Mouse (Mus musculus) common myeloid progenitor, adult 5-6 weeks (primary cell): Measurements from ENCODE around the gene Snrpd3. TPM values are rescaled to one million over a fixed set of nuclear protein-coding genes. Genes with fewer than 3 reads are reported as not detected.
A peak's percentile ranks its signal among the peaks of the same experiment; 100 is the strongest.
"Not testable (repeated sequence)": the region's sequence is repeated elsewhere in the genome, so short reads cannot be mapped to it uniquely, and the experiment has no call there.

Source experiments
- ATAC-seq: replicated peaks from 2 replicates; pipeline ENCODE4 v1.8.0; 2016; ENCODE audit warnings: low read depth, mild to moderate bottlenecking, moderate TSS enrichment, inconsistent platforms; ENCODE audit not compliant: poor library complexity, severe bottlenecking
- total RNA-seq: library from RNA; stranded (forward); fragments of 200-1000, 187-1606 nt; gene quantifications from 2 replicates; pipeline ENCODE4 v1.2.3, GENCODE M21; 2017

Snrpd3 gene
- total RNA-seq, 1 experiment from 2014 or later: 82.7 TPM

DNA sequence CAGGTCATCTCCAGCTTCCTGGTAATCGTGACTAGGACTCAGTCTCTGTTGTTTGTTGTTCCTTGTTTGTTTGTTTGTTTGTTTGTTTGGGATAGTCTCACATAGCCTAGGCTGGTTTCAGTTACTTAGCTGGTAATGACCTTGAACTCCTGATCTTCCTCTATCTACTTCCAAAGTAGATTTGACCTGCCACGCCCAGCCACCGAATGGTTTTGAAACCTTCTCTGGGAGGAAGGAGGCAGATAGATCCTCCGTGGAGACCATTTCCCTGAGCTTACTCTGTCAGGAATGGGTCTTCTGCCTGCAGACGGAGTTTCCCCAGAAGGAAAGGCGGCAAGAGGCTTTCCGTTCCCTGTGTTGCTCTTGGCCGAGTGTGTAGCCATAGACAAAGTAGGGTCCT is 45.2 kb downstream of the Snrpd3 start:
- ATAC-seq: no peak

DNA sequence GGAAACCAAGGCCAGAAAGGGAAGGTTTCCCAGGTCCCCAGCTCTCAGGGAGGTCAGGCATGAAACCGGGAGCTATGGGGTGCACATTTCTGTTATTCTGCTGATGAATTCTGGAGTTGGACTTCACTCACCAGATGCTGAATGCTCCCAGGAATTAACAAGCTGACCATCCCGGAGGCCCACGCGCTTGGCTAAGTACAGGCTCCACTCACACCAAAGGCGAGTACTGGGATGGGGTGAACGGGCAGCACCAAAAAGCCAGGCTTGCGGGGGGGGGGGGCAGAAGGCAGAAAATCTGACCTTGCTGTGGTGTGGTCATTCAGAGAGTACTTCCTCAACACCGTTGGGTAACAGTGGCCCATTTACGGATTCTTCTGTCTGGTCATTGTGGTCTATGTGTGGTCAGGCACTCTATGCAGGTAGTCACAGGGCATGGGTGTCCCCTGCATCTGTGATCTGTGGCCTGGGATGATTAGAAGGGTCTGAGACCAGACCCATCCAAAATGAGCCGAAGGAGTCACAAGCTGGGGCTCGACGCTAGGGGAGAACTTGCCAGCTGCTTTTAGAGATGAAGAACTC is 47.4 kb downstream of the Snrpd3 start:
- ATAC-seq: peak; percentile 19

DNA sequence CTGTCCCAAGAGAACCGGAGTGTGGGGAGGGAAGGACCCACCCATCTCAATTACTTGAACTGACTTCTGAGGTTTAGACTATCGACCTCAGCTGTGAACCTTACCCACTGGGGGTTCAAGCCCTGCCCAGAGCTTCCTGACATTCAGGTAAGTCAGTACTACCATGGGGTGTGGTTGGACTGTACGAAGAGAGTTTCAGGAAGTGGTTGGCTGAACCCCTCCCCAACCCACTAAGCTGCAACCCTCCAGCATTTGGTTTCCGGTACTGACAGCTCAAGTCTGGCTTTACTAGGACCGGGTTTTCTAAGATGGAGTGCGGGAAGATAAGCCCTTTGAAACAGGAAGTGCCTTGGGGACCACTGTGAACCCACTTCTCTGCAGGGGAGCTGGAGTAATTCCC is 48.1 kb downstream of the Snrpd3 start:
- ATAC-seq: peak; percentile 88

DNA sequence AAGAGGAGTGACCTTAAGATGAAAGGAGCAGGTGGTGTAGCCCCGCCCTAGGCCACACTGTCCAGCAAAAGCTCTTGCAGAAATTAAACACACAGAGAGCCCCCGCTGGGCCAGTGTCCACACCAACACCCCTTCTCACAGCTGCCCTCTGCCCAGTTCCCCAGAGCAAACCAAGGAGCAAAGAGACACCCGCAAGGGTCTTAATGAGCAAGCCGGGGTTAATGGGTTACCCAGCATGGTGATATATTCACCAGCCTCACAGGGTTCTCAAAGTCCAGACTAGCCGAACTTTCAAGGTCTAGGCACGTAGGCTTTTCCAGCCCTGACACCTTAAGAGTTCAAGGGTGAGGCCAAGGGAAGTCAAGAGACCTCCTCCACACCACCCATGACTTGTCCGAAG is 48.6 kb downstream of the Snrpd3 start:
- ATAC-seq: no peak

DNA sequence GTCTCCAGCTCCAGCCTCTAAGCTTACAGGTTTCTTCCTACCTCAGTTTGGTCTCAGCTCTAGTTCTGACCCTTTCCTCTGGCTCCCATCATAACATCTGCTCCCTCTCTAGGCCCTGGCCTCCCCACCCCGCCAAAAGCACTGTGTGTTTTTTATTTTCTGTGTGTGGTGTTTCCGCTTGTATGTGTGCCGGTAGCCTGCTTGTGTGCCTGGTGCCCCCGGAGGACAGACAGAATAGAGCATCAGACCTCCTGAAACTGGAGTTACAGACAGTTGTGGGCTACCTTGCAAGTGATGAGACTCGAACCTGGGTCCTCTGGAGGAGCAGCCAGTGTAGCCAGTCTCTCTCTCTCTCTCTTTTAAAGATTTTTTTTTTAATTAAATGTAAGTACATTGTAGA is 49.0 kb downstream of the Snrpd3 start:
- ATAC-seq: no peak

DNA sequence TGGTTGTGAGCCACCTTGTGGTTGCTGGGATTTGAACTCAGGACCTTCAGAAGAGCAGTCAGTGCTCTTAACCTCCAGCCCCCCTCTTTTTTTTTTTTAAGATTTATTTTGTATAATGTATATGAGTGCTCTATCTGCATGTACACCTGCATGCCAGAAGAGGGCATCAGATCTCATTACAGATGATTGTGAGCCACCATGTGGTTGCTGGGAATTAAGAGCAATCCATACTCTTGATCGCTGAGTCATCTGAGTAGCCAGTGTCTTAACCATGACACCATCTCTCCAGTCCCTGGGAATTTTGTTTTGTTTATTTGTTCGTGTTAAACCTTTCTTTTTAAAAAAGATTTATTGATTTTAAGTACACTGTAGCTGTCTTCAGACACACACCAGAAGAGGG is 49.4 kb downstream of the Snrpd3 start:
- not testable (repeated sequence) for ATAC-seq

DNA sequence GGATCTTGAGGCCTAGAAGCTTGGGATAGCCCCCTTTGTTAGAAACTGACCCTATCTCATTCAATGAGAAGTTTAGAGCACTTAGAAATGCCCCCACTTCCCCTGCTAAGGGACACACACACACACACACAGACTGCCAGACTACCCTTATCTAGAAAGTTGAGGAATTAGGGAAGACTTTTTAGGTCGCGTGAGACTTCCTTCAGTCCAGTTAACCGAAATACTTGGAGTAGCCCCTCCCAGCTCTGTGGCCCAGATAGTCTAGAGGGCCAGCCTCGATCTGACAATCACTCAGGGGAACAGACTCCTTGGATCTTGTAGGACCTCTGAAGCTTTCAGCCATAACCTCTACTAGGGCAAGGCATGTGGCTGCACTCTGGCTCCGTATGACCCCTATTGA is 50.7 kb downstream of the Snrpd3 start:
- ATAC-seq: no peak

DNA sequence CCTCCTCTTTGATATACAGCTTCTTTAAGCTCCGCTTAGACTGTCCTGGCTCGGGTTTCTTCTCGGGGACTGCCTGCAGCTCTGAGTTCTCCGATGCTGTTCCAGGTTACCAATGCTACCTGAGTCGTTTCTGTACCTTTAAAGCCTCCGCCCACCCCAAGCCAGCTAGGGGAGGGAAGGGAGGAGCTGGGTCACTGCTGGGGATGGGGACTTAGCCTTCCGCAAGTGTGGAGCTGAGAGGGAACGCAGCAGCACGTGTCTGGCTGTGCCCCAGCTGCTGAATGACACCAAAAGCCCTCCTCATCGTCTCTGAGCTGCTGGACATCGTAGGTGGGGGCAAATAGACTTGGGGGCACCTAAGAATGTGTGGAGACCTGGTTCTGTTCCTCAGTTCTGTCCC is 51.1 kb downstream of the Snrpd3 start:
- ATAC-seq: no peak

DNA sequence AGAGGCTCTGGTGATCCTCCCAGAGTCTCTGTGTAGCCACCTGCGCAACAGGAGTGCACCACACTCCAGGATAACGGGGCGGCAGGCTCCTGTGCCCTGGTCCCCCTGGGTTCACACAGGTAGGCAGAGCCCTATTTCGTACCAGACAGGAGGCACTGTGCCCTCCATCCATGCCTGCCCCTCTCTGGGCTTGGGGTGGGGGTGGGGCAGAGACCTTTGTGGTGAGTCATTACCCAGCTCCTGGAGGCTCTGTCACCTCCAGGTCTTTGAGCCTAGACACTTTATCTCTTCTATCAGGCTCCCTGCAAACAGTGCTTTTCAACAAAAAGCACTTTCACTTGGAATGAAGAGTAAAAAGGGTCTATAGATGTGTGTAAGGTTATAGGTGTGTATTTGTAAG is 51.5 kb downstream of the Snrpd3 start:
- no peak for ATAC-seq

DNA sequence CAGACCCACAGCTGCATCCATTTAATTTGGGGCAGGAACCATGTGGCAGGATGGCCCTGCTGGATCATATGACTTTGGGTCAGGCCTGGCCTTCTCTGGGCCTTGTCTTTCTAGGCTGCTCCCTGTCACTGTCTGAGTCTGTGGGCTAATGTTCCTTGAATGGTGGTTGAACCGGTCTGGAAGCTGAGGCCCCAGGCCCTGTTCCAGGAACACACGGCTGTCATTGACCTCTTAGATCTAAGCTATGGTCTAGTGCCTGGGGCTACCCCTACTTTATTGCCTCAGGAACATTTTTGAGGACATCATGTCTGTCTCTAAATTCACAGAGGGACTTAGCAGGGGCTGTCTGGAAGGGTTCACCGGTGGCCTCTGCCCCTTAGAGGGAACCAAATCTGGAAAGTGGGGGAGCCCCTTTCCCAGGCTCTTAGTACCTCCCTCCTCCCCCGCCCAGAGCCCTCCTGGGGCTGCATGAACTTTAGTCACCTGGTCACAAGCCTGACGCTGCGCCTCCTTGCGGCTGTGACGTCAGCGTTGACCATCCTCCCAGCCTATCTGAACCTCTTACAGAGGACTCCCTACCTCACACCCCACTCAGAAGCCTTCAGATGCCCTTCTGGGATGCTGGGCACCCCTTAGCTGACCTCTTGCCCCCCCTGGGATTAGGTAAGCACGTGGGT is 53.8 kb downstream of the Snrpd3 start:
- no peak for ATAC-seq

DNA sequence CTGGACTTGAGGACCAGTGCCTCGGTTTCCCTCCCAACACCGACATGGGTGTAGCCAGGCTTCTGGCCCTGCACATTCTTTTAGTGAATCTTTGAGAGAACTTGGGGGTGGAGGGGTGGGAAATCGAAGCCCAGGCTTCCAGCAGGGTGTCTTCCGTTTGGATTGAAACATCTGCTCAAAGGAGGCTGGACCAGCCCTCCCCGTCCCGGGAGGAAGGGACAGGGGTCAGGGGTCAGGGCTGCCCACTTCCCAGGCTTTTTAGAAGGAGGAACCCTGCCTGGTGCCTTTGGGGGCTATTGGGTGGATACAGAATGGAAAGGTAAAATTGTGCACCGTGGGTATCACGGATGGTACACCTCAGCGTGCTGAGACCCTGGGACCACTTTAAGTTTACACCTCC is 54.6 kb downstream of the Snrpd3 start:
- no peak for ATAC-seq

DNA sequence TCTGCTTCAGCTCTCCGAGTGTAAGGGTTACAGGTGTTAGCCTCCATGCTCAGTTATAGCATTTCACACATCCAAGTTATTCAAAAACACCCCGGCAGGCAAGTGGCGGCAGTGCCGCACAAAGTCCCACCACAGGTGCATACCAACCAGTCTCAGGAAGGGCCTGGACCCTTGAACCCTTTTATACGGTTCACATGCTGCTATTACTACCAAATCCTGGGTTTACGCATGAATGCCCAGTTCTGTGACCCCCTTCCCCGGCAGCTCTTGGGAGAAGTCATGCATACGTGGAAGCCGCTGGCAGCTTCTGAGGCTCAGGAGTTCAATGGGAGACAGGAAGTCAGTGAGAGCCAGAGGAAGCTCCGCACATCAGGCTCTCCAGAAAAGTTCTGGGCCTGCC is 55.8 kb downstream of the Snrpd3 start:
- ATAC-seq: no peak

DNA sequence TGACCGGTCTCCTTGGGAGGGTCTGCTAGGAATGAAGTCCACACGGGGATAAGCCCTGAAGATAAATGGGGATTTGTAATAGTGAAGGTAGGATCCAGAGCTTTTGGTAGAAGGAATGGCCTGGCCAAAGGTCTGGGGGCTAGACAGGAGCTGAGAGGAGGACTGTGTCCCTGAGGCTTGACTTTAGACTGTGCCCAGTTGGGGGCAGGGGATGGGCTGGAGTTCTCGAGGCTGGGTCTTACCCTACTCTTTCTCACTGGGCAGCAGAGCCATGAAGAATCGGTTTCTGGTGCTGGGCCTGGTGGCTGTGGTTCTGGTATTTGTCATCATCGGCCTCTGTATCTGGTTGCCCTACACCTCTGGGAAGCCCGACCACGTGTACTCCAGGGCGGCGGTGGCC is 56.6 kb downstream of the Snrpd3 start:
- ATAC-seq: no peak

DNA sequence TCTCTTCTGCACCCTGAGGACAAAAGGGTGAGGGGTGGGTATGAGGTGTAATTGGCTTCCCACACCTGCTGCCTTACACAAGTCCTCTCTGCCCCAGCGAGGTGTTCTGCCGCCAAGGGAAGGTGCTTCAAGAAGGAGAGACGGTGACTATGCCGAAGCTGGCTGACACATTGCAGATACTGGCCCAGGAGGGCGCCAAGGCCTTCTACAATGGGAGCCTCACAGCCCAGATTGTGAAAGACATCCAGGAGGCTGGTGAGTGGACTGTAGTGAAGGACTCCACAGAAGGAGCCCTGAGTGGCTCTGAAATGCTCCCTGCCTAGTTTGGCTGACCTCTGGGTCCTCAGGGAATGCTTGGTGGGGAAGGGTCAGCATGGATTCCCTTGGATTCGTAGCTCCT is 61.8 kb downstream of the Snrpd3 start:
- no peak for ATAC-seq

DNA sequence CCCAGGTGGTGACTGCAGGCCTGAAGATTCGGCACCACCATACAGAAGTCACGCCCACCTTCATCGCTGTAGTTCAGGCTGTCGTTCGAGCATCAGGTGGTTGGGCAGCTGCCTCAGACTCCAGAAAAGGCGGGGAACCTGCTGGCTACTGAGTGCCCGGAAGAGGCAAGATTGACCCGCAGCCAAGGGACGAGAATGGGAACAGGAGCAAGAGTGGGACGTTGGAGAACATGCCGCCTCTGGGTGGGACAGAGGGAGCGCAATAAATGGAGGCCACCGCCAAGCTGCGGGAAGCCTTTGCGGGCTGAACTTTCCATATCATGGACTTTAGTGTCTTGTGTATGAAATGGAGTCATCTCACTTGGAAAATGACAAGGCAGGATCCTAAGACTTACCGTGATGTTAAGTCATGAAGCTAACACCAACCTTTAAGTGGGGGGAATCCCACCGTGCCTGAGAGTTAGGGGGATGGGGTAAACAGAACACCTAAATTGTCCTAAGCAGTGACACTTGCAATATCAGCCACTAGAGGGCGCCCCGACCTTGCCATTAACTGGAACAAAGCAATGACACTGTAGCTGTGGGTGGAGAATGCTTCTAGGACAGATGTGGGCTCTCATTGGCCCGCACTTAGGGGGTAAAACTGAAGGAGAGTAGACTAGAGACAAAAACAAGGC is 68.7 kb downstream of the Snrpd3 start:
- peak; percentile 59 for ATAC-seq

DNA sequence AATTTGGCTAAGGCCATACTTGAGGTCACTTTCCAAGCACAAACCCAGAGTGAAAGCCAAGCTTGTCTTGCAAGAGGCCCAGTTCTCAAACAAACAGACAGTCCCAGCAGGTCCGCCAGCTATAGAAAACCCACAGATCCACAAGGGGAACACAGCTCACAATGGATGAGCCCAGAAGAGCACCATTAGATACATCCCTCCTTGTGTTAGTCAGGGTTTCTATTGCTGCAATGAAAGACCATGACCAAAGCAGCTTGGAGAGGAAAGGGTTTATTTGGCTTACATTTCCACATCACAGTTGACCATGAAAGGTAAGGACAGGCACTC is 69.2 kb downstream of the Snrpd3 start:
- no peak for ATAC-seq

Other genes with a start within 250 kb of the Snrpd3 start
- gene Adora2a, start 200.7 kb upstream of the Snrpd3 start, total RNA-seq: 4.4 and 6.2 TPM in 2 replicates
- gene Upb1, start 116.4 kb upstream of the Snrpd3 start, total RNA-seq: 0.27 TPM in 1 of 2 replicates, not detected in the other
- gene Gucd1, start 421 bp downstream of the Snrpd3 start, total RNA-seq: 11.5 and 13.3 TPM in 2 replicates
- not detected in 2 replicates for gene Lrrc75b, start 42.8 kb downstream of the Snrpd3 start, total RNA-seq
- 0.23 TPM in 1 of 2 replicates, not detected in the other for gene Ggt1, start 44.1 kb downstream of the Snrpd3 start, total RNA-seq
- 4.6 and 7.8 TPM in 2 replicates for gene Ggt5, start 71.8 kb downstream of the Snrpd3 start, total RNA-seq
- gene Susd2, start 126.5 kb downstream of the Snrpd3 start, total RNA-seq: 0.59 TPM in 1 of 2 replicates, not detected in the other
- 23.0 and 38.6 TPM in 2 replicates for gene Cabin1, start 246.8 kb downstream of the Snrpd3 start, total RNA-seq